Comparison of ENCODE assay signal across 16 mouse cellular contexts in the genomic region with DNA sequence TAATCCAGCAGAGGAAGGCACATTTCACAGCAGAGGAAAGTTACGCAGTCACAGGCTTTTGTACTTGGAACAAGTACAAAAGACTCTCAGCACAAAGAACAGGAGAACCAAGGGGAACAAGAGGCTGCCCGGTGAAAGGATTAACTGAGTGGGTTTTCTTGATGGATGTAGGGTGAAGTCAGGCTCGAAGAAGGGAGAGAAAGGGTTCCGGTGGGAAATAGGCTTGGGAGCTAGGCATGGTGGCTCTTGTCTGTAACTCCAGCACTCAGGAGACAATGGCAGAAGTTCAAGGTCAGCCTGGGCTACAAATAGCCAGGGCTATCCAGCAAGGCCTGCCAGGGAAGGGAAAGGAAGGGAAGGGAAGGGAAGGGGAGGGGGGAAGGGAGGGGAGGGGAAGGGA. TPM values are rescaled to one million over a fixed set of nuclear protein-coding genes. Genes with fewer than 3 reads are reported as not detected.
DNase-seq lines count a peak whose midpoint lies in the region; ATAC-seq and TF ChIP-seq lines count a peak whose summit lies in the region.
"Had no signal": no experiment of that assay in that cellular context is flagged by ENCODE, and none has a peak within 500 bp of the region (broad histone marks: within the 10 kb centered on the region; RNA-seq: fewer than 3 reads in every experiment).

No protein-coding gene starts in this region.

- DNase-seq in adrenal gland, postnatal 14 days = peak; percentile 47
- DNase-seq in adrenal gland, adult 8-10 months = no peak
- no peak for DNase-seq in frontal cortex, adult 2 months (ENCODE audit: extremely low spot score in 1 of 2, low spot score in 1 of 2)
- DNase-seq in ES-CJ7 (ENCODE audit: low read depth, low spot score) = peak; percentile 26
- peak; percentile 47 for DNase-seq in brain, embryonic 14.5 days (ENCODE audit: low read depth)
- DNase-seq in testis, postnatal 14 days (ENCODE audit: low spot score) = no peak
- DNase-seq: cerebellum, postnatal 14 days; gastrocnemius, postnatal 14 days; heart, adult 18-20 months; kidney, postnatal 36 days; layer of hippocampus, adult 9-11 months; liver, embryonic 13.5 days; lung, postnatal 4 days; thymus, adult 2 months had no signal

- no peak for TF ChIP-seq POLR2A in brain, embryonic 14.5 days (IDR thresholded peaks at IDR 0.05; ENCODE audit: borderline replicate concordance, extremely low read depth, insufficient read depth, insufficient read length, poor library complexity, severe bottlenecking)

- 0 out of 2 replicates have a peak, but pooled peaks have one; percentile 23 for ATAC-seq in frontal cortex, adult (ENCODE audit: low TSS enrichment)
- ATAC-seq: intestine, embryonic 15.5 days had no signal

- no peak for TF ChIP-seq CTCF in brain, embryonic 14.5 days (IDR thresholded peaks at IDR 0.05; ENCODE audit: borderline replicate concordance, extremely low read depth, insufficient read depth, insufficient read length)

RNA-seq across cellular contexts. Expression of a gene that starts 40.1 kb away (rescaled TPM):
- 107 and 111 TPM in 2 replicates for total RNA-seq in adrenal gland, postnatal 14 days (2021)
- 100 to 1,000 TPM; 141 to 294 (median 213) TPM for total RNA-seq in adrenal gland, adult 8-10 months (2022)
- 5.5 and 5.7 TPM in 2 replicates for polyA plus RNA-seq in frontal cortex, adult 2 months (2012; rRNA removed)
- 5.1 and 6.0 TPM in 2 replicates for polyA plus RNA-seq in brain, embryonic 14.5 days (2012; rRNA removed)

Comparison
In these comparisons a context has a peak if more than half of its experiments do, and no peak if none do; other contexts are left out.
1. DNase-seq: peak in adrenal gland, postnatal 14 days (single experiment), ES-CJ7 (single experiment) and brain, embryonic 14.5 days (single experiment); none in adrenal gland, adult 8-10 months (single experiment), frontal cortex, adult 2 months (0 of 2) and testis, postnatal 14 days (single experiment).